Comparison of ENCODE assay signal across 8 mouse cellular contexts in genomic region chr17:69075501-69076237, GRCm38 (mm10). TPM values are rescaled to one million over a fixed set of nuclear protein-coding genes. Genes with fewer than 3 reads are reported as not detected.
DNase-seq lines count a peak whose midpoint lies in the region; ATAC-seq lines count a peak whose summit lies in the region.

TSS of gene Epb41l3 (plus strand) at chr17:69075683.

- peak within 1 kb of the TSS; percentile 60 for H3K9ac ChIP-seq in intestine, embryonic 15.5 days

- peak within 1 kb of the TSS; percentile 72 for H3K27ac ChIP-seq in intestine, embryonic 15.5 days

- peak within 1 kb of the TSS; percentile 62 for H3K4me3 ChIP-seq in intestine, embryonic 15.5 days (replicated peaks)

- H3K27me3 ChIP-seq in intestine, embryonic 15.5 days (replicated peaks): 0 out of 2 replicates have a peak, but pooled peaks cover 18% of the 10 kb centered on the region

- WGBS in intestine, embryonic 15.5 days: under 1% methylated on average over 47 of the region's 47 CpGs

- peak; percentile 89 to 90 for DNase-seq in adrenal gland, postnatal 36 days
- DNase-seq in embryo, embryonic 9.5 days (ENCODE audit: extremely low spot score): peak; percentile 79
- peak; percentile 39 to 68 for DNase-seq in gastrocnemius, postnatal 4 days (ENCODE audit: low spot score in 2 of 2)
- peak; percentile 76 to 85 for DNase-seq in left cerebral cortex, adult 8-10 months (ENCODE audit: low spot score in 2 of 2)
- DNase-seq in lung, postnatal 36 days: peak; percentile 83
- DNase-seq in right cerebral cortex, adult 2 months (ENCODE audit: low spot score in 2 of 2): peak; percentile 86 to 87
- DNase-seq in B cell, adult 2 months: no peak

- no peaks in the 10 kb centered on the region for H3K9me3 ChIP-seq in intestine, embryonic 15.5 days

- peak; percentile 89 for ATAC-seq in intestine, embryonic 15.5 days

- peaks cover 10% of the 10 kb centered on the region; the same call in 1 of the 2 replicates for H3K4me1 ChIP-seq in intestine, embryonic 15.5 days (replicated peaks)

- no peaks in the 10 kb centered on the region for H3K36me3 ChIP-seq in intestine, embryonic 15.5 days

- peak within 1 kb of the TSS; percentile 91 for H3K4me2 ChIP-seq in intestine, embryonic 15.5 days (replicated peaks)

RNA-seq across cellular contexts. Expression of gene Epb41l3, which starts in this region (rescaled TPM):
- 10 to 100 TPM in 1 of 2 experiments, 1 to 10 TPM in 1; 9.6 to 11.9 TPM for total RNA-seq in adrenal gland, postnatal 36 days (2021)
- 10 to 100 TPM; 51.6 to 65.5 TPM for total RNA-seq in gastrocnemius, postnatal 4 days (2021)
- 118 and 131 TPM in 2 replicates for polyA plus RNA-seq in intestine, embryonic 15.5 days (2015; fragmentation: Nextera tagmentation; extraction: Ambion mirVana)
- total RNA-seq in left cerebral cortex, adult 8-10 months (2022): 100 to 1,000 TPM; 229 to 246 (median 235) TPM

Comparison
In these comparisons a context has a peak if more than half of its experiments do, and no peak if none do; other contexts are left out.
1. RNA of gene Epb41l3 (total RNA-seq): 229 to 246 TPM in left cerebral cortex, adult 8-10 months and 51.6 to 65.5 TPM in gastrocnemius, postnatal 4 days; 9.6 to 11.9 TPM in adrenal gland, postnatal 36 days; every median in the first group is over 4 times any median in the second.
2. DNase-seq: peak in adrenal gland, postnatal 36 days (2 of 2), embryo, embryonic 9.5 days (single experiment), gastrocnemius, postnatal 4 days (2 of 2), left cerebral cortex, adult 8-10 months (2 of 2), lung, postnatal 36 days (single experiment) and right cerebral cortex, adult 2 months (2 of 2); none in B cell, adult 2 months (0 of 2).